Mouse (Mus musculus) MEL (cell line): ENCODE results near the gene Ppfia4. TPM values are rescaled to one million over a fixed set of nuclear protein-coding genes. Genes with fewer than 3 reads are reported as not detected.

Experiments
- DNase-seq: peaks from one replicate; pipeline ENCODE4 v3.0.0; 2011; ENCODE audit warnings: low read depth, low spot score
- H3K27ac ChIP-seq: 2 replicates; pipeline ENCODE4 v1.5.1; 2012; ENCODE audit warnings: low read depth, mild to moderate bottlenecking, control low read depth, low read length, moderate library complexity; ENCODE audit not compliant: control insufficient read depth
- H3K27me3 ChIP-seq, 2 experiments: fragments of 150-350 bp in 1 of 2; sonication (generic) in 1 of 2; 2 replicates each; pipeline ENCODE4 v1.6.1; 2012; ENCODE audit warnings: low read length in 2 of 2, mild to moderate bottlenecking in 2 of 2, improper control_type of control experiment in 1 of 2, moderate library complexity in 1 of 2; ENCODE audit not compliant: insufficient read depth in 2 of 2, control insufficient read depth in 1 of 2
- H3K36me3 ChIP-seq, 2 experiments: 2 replicates each; pipeline ENCODE4 v1.6.1; 2012 to 2014; ENCODE audit warnings: low read length in 2 of 2, improper control_type of control experiment in 1 of 2, inconsistent platforms in 1 of 2, mild to moderate bottlenecking in 1 of 2; ENCODE audit not compliant: insufficient read depth in 2 of 2, control insufficient read depth in 1 of 2
- H3K4me1 ChIP-seq, 2 experiments: fragments of 150-350 bp in 1 of 2; sonication (generic) in 1 of 2; 2 replicates each; pipeline ENCODE4 v1.6.1; 2012; ENCODE audit warnings: low read length in 2 of 2, improper control_type of control experiment in 1 of 2, mild to moderate bottlenecking in 1 of 2; ENCODE audit not compliant: insufficient read depth in 2 of 2, control insufficient read depth in 1 of 2
- H3K4me3 ChIP-seq, 2 experiments: fragments of 150-350 bp in 1 of 2; sonication (generic) in 1 of 2; 2 replicates each; pipeline ENCODE4 v1.5.1; 2012; ENCODE audit warnings: low read depth in 2 of 2, low read length in 2 of 2, mild to moderate bottlenecking in 2 of 2, moderate library complexity in 2 of 2, control low read depth in 1 of 2, improper control_type of control experiment in 1 of 2; ENCODE audit not compliant: control insufficient read depth in 1 of 2, insufficient read depth in 1 of 2
- H3K79me2 ChIP-seq: 2 replicates; pipeline ENCODE4 v1.6.1; 2012; ENCODE audit warnings: mild to moderate bottlenecking, low read length, moderate library complexity; ENCODE audit not compliant: control insufficient read depth, poor library complexity, insufficient read depth
- H3K9ac ChIP-seq: 2 replicates; pipeline ENCODE4 v1.6.1; 2012; ENCODE audit warnings: low read depth, mild to moderate bottlenecking, control low read depth, low read length, moderate library complexity; ENCODE audit not compliant: control insufficient read depth, poor library complexity, severe bottlenecking
- H3K9me3 ChIP-seq: fragments of 150-350 bp; sonication (generic); replicated peaks from 2 replicates; pipeline ENCODE4 v1.6.1; 2012; ENCODE audit warnings: mild to moderate bottlenecking, low read length, improper control_type of control experiment, moderate library complexity; ENCODE audit not compliant: insufficient read depth
- CHD1 ChIP-seq: IDR thresholded peaks from 2 replicates; pipeline ENCODE4 v1.6.1; 2012; ENCODE audit warnings: low read depth, mild to moderate bottlenecking, inconsistent platforms, low read length, improper control_type of control experiment
- CHD2 ChIP-seq: IDR thresholded peaks from 2 replicates; pipeline ENCODE4 v1.6.1; 2011; ENCODE audit warnings: low read length, improper control_type of control experiment
- CTCF ChIP-seq, 3 experiments: IDR thresholded peaks in 2 of 3; conservative IDR thresholded peaks in 1 of 3; 2 replicates each; pipeline ENCODE4 v1.5.1; 2011 to 2012; ENCODE audit warnings: low read length in 3 of 3, low read depth in 2 of 3, mild to moderate bottlenecking in 2 of 3, improper control_type of control experiment in 1 of 3, inconsistent platforms in 1 of 3, mixed read lengths in 1 of 3, moderate library complexity in 1 of 3; ENCODE audit not compliant: control insufficient read depth in 1 of 3, insufficient read depth in 1 of 3, poor library complexity in 1 of 3, severe bottlenecking in 1 of 3
- ELF1 ChIP-seq: IDR thresholded peaks from 2 replicates; pipeline ENCODE4 v1.6.1; 2014; ENCODE audit warnings: low read depth, mild to moderate bottlenecking, inconsistent platforms, low read length, improper control_type of control experiment, moderate library complexity
- GATA1 ChIP-seq: IDR thresholded peaks from 2 replicates; pipeline ENCODE4 v1.6.1; 2011; ENCODE audit warnings: low read depth, low read length, improper control_type of control experiment
- JUND ChIP-seq: IDR thresholded peaks from 2 replicates; pipeline ENCODE4 v1.6.1; 2011; ENCODE audit warnings: low read depth, mild to moderate bottlenecking, improper control_type of control experiment, low read length
- KAT2A ChIP-seq: conservative IDR thresholded peaks from 2 replicates; pipeline ENCODE4 v1.6.1; 2012; ENCODE audit warnings: low read depth, low read length, improper control_type of control experiment, inconsistent platforms
- MAX ChIP-seq: IDR thresholded peaks from 2 replicates; pipeline ENCODE4 v1.6.1; 2011; ENCODE audit warnings: low read length, improper control_type of control experiment
- MAZ ChIP-seq: IDR thresholded peaks from 2 replicates; pipeline ENCODE4 v1.6.1; 2012; ENCODE audit warnings: low read depth, mild to moderate bottlenecking, inconsistent platforms, low read length, improper control_type of control experiment
- MXI1 ChIP-seq: IDR thresholded peaks from 2 replicates; pipeline ENCODE4 v1.6.1; 2011; ENCODE audit warnings: mild to moderate bottlenecking, low read depth, low read length, improper control_type of control experiment
- MYC ChIP-seq: IDR thresholded peaks from 2 replicates; pipeline ENCODE4 v1.6.1; 2011; ENCODE audit warnings: low read depth, mild to moderate bottlenecking, low read length, improper control_type of control experiment, moderate library complexity
- NRF1 ChIP-seq: IDR thresholded peaks from 2 replicates; pipeline ENCODE4 v1.6.1; 2014; ENCODE audit warnings: low read depth, mild to moderate bottlenecking, inconsistent platforms, low read length, improper control_type of control experiment, moderate library complexity; ENCODE audit not compliant: poor library complexity, insufficient read depth, severe bottlenecking
- POLR2A ChIP-seq, 2 experiments: IDR thresholded peaks; 2 replicates each; pipeline ENCODE4 v1.6.1; 2011 to 2012; ENCODE audit warnings: low read length in 2 of 2, mild to moderate bottlenecking in 2 of 2, control low read depth in 1 of 2, improper control_type of control experiment in 1 of 2, low read depth in 1 of 2, moderate library complexity in 1 of 2; ENCODE audit not compliant: control insufficient read depth in 1 of 2, insufficient read depth in 1 of 2, poor library complexity in 1 of 2
- POLR2AphosphoS2 ChIP-seq: IDR thresholded peaks from 2 replicates; pipeline ENCODE4 v1.6.1; 2011; ENCODE audit warnings: low read length, improper control_type of control experiment
- POLR2AphosphoS5 ChIP-seq: IDR thresholded peaks from 2 replicates; pipeline ENCODE4 v1.6.1; 2012; ENCODE audit warnings: low read depth, borderline replicate concordance, mild to moderate bottlenecking, inconsistent platforms, low read length, moderate library complexity, mixed read lengths
- RCOR1 ChIP-seq: IDR thresholded peaks from 2 replicates; pipeline ENCODE4 v1.6.1; 2012; ENCODE audit warnings: low read depth, mild to moderate bottlenecking, inconsistent platforms, low read length, improper control_type of control experiment
- SIN3A ChIP-seq: IDR thresholded peaks from 2 replicates; pipeline ENCODE4 v1.6.1; 2012; ENCODE audit warnings: low read length, improper control_type of control experiment, inconsistent platforms
- SMC3 ChIP-seq: IDR thresholded peaks from 2 replicates; pipeline ENCODE4 v1.6.1; 2011; ENCODE audit warnings: low read depth, low read length, improper control_type of control experiment
- TCF12 ChIP-seq: IDR thresholded peaks from 2 replicates; pipeline ENCODE4 v1.6.1; 2014; ENCODE audit warnings: low read depth, mild to moderate bottlenecking, inconsistent platforms, low read length, improper control_type of control experiment, moderate library complexity
- UBTF ChIP-seq: IDR thresholded peaks from 2 replicates; pipeline ENCODE4 v1.6.1; 2012; ENCODE audit warnings: low read depth, mild to moderate bottlenecking, inconsistent platforms, low read length, improper control_type of control experiment, moderate library complexity, borderline replicate concordance; ENCODE audit not compliant: insufficient read depth
- USF1 ChIP-seq: IDR thresholded peaks from 2 replicates; pipeline ENCODE4 v1.6.1; 2014; ENCODE audit warnings: low read depth, mild to moderate bottlenecking, inconsistent platforms, low read length, improper control_type of control experiment, moderate library complexity
- ZKSCAN1 ChIP-seq: IDR thresholded peaks from 2 replicates; pipeline ENCODE4 v1.6.1; 2012; ENCODE audit warnings: low read depth, mild to moderate bottlenecking, inconsistent platforms, low read length, improper control_type of control experiment, moderate library complexity
- ZNF384 ChIP-seq: IDR thresholded peaks from 2 replicates; pipeline ENCODE4 v1.6.1; 2012; ENCODE audit warnings: low read depth, mild to moderate bottlenecking, inconsistent platforms, low read length, improper control_type of control experiment
- polyA plus RNA-seq, 2 experiments: library from polyadenylated mRNA; stranded (reverse) in 1 of 2; unstranded in 1 of 2; fragments of >175 nt in 1 of 2; fragments of >200 nt in 1 of 2; gene quantifications; 2 replicates each; pipeline versions ENCODE4 v1.2.1 to v1.2.4; 2012; ENCODE audit warnings: low replicate concordance in 2 of 2, low read depth in 1 of 2; ENCODE audit not compliant: insufficient read length in 2 of 2, insufficient read depth in 1 of 2, missing spikeins in 1 of 2
- total RNA-seq: library from RNA; depleted of rRNA; stranded (reverse); fragments of 300-350 nt; gene quantifications from 2 replicates; pipeline ENCODE4 v1.2.3, GENCODE M21; 2012

Ppfia4 gene
- total and polyA plus RNA-seq, 3 experiments, result 0.11 TPM; not detected in 2

DNA sequence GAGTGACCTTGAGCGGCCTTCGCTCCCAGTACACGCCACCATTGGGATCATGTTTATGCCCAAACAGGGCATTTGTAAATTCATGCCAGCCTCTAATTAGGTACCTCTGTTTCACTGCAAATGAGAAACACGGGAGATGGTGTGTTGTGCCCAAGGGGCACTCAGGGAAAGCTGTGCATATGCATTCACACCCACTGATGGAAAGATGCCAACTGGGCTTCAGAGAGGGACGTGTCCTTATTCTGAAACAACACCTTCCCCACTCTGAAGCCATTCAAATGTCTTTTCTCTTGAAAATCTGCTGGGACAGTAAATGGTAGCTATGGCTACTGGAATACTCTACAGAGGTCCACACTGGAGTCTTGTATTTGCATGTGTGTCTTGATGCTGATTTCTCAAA is 14.5 kb downstream of the Ppfia4 start:
- no peak for DNase-seq
- Histone ChIP-seq H3K9me3 (no peaks in the 10 kb centered on the region), H3K4me1 (no peaks in the 10 kb centered on the region), H3K36me3 (no peaks in the 10 kb centered on the region), H3K9ac (no peak overlapping the region), H3K27ac (no peak overlapping the region), H3K79me2 (no peaks in the 10 kb centered on the region)
- TF ChIP-seq SIN3A (no peak), SMC3 (no peak), KAT2A (no peak), RCOR1 (no peak), GATA1 (no peak), CTCF (IDR thresholded peaks at IDR 0.05 in 2 of 3, conservative IDR thresholded peaks at IDR 0.05 in 1 of 3; ENCODE audit: control insufficient read depth in 1 of 3, insufficient read depth in 1 of 3, low read depth in 2 of 3, low read length in 3 of 3, poor library complexity in 1 of 3, severe bottlenecking in 1 of 3) (no peak), POLR2AphosphoS5 (no peak), MAZ (no peak), NRF1 (no peak), POLR2AphosphoS2 (no peak), JUND (no peak), TCF12 (no peak), CHD2 (no peak), ELF1 (no peak), MYC (no peak), MAX (no peak)
- TF ChIP-seq, all 39 proteins: peak for 0
- no peak overlapping the region for H3K4me3 ChIP-seq
- no peaks in the 10 kb centered on the region; a peak in 2 of 4 replicates for H3K27me3 ChIP-seq

DNA sequence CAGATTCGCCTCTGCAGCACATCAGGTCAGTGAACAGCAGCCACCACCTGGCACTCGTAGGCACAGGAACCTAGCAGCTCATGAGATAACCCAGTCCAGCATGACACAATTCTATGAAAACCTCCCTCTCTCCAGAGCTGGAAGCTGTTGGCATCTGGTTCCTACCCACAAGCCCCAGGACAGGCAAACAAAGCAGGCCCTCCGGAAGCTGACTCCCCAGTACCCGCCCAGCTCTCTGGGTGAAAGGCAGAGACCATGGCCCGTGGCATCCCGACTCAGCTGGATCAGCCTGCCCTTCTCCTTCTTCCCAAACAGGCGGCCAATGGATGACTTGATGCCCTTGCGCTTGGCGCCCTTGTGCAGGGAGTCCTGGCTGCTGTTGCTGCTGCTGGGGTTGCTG is 16.4 kb downstream of the Ppfia4 start:
- TF ChIP-seq MYC, result no peak
- no peak for TF ChIP-seq POLR2AphosphoS5
- Histone ChIP-seq H3K79me2 (no peaks in the 10 kb centered on the region), H3K36me3 (no peaks in the 10 kb centered on the region), H3K27me3 (no peaks in the 10 kb centered on the region; a peak in 2 of 4 replicates), H3K4me3 (no peak overlapping the region), H3K9me3 (no peaks in the 10 kb centered on the region), H3K9ac (no peak overlapping the region), H3K4me1 (no peaks in the 10 kb centered on the region), H3K27ac (no peak overlapping the region)
- DNase-seq, result no peak

GRCm38 (mm10) chr1:134315181-134315580 is 17.5 kb downstream of the Ppfia4 start:
- H3K9ac ChIP-seq, result no peak overlapping the region
- H3K79me2 ChIP-seq, result no peaks in the 10 kb centered on the region
- H3K4me3 ChIP-seq, result no peak overlapping the region
- H3K27me3 ChIP-seq, result no peaks in the 10 kb centered on the region; a peak in 2 of 4 replicates
- H3K36me3 ChIP-seq, result no peaks in the 10 kb centered on the region
- H3K27ac ChIP-seq, result no peak overlapping the region
- no peaks in the 10 kb centered on the region for H3K9me3 ChIP-seq
- no peak for TF ChIP-seq CHD1
- TF ChIP-seq CHD2, result no peak
- TF ChIP-seq ZNF384, result no peak
- no peak for TF ChIP-seq SMC3
- TF ChIP-seq ZKSCAN1, result no peak
- TF ChIP-seq USF1, result no peak
- no peak for TF ChIP-seq TCF12
- no peak for TF ChIP-seq POLR2AphosphoS2
- TF ChIP-seq POLR2A (IDR thresholded peaks at IDR 0.05; ENCODE audit: control insufficient read depth in 1 of 2, insufficient read depth in 1 of 2, low read depth in 1 of 2, low read length in 2 of 2, poor library complexity in 1 of 2), result no peak
- no peak for TF ChIP-seq KAT2A
- TF ChIP-seq MXI1, result no peak
- TF ChIP-seq UBTF, result no peak
- no peak for DNase-seq
- H3K4me1 ChIP-seq, result no peaks in the 10 kb centered on the region
